Mouse (Mus musculus) cerebellum, postnatal 4 days (tissue): ENCODE measurements around the gene Tex13c2.

Source experiments
- DNase-seq, 2 experiments: peaks; one replicate each; pipeline ENCODE4 v3.0.0; 2022; ENCODE audit warnings: low spot score in 2 of 2, mixed read lengths in 1 of 2

Gene Tex13c2

DNA sequence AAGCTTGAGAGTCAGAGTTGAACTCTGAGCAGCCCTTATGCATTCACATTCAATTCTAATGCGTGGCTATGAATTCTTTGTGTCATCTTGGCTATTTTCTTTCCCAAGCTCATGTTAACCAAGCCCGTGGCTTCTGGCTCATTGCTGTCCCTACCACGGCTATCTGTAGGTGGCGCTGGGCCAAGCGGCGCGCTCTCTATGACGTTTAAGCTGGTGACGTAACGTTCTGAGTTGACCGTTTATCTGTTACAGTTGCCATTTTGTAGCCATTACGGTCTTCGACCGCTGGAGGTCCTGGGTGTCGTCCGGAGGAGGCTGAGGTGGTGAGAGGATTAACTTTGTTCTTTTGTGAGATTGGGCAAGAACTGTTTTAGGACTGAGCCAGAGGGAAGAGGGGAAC is at the start of gene Tex13c2:
Gene Tex13c2, plus strand, starts transcription at position 246 of the 400 bp plus-strand sequence.
- no peak for DNase-seq

- no peak for DNase-seq
Observed at GRCm38 (mm10) chrX:42450305-42450704, 39.2 kb upstream of the Tex13c2 start.

DNA sequence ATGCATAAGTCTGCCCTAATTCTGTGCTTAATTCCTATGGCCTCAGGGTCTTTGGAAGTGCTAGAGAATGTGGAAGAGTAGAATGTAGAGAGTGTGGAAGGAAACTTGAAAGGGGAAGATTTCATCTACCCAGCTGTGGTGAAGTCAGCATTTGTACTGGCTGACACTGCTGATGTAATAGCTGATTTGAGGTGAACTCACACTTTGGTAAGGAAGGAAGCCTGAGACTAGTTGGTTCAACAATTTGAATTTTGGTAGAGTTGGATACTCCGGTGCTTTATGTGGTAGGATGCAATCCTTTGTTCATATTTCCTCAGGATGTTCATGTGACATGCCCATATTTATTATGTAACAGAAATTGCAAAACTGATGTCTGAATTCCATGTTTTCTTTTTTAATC is 36.5 kb upstream of the Tex13c2 start:
- no peak for DNase-seq

DNA sequence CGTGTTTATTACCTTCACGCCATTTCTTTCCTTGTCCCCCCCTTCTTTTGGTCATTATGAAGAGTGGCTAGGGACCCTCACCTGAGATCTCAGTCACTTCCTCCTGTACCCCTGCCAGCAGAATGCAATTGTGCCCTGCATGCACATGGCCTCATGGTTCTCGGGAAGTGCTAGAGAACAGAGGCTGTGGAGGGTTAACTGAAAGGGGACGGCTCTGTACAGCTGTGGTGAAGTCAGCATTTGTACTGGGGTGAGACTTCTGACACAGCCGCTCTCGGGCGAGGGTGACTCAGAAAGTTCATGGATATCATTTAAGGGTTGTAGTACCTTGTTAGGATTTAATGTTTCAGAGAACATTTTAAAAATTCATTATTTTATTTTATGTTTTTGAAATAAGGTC is 35.0 kb upstream of the Tex13c2 start:
- no peak for DNase-seq

- peak in 1 of 2 experiments; percentile 2 for DNase-seq
Observed at GRCm38 (mm10) chrX:42490336-42490735, 845 bp downstream of the Tex13c2 start.

- DNase-seq, result no peak
Observed at GRCm38 (mm10) chrX:42500538-42500937, 11.0 kb downstream of the Tex13c2 start.

DNA sequence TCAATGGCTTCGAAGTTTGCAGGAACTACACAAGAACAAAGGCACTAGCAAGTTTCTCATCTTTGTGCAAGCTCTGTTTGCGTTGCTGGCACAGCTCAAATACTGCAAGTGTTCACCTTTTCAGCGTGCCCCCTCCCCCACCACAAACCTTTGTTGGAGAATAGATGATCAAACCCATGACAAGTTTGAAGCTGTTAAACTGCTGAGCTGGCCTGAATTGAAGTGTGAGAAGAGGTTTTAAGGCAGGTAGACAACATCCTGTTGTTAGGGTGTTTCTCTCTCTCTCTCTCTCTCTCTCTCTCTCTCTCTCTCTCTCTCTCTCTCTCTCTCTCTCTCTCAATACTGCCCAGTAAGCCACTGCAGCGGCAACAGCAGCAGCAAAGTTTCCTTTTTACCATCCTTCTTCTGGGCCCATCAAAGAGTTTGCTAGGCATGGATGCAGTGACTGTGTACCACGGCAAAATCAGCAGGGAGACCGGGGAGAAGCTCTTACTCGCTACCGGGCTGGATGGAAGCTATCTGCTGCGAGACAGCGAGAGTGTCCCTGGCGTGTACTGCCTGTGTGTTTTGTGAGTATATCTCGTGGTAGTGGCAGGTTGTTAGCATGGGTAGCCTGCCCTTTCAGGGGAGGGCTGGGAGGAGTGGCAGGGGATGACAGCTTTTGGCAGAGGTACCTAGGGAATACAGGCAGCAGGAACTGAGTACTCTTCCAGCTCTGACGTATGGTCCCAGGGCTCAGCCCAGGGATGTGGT is 13.0 kb downstream of the Tex13c2 start, which contains the start of gene Sh2d1a:
Gene Sh2d1a, plus strand, starts transcription at position 163 of the 753 bp plus-strand sequence.
- DNase-seq, result no peak

- no peak for DNase-seq
Observed at GRCm38 (mm10) chrX:42511105-42511504, 21.6 kb downstream of the Tex13c2 start.

DNA sequence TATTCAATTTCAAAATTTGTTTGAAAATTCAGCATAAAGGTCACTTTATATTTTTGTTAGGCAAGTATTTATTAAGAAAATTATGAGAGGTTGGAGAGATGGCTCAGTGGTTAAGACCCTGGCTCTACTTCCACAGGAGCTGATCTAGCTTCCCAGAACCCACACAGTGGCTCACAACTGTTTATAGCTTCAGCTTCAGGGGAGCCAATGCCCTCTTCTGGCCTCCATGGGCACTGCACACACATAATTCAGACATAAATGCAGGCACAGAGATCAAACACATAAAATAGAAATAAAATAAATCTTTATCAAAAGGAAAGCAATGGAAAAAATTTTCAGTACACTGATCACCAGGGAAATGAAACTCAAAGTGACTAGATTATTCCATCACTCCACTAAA is 23.1 kb downstream of the Tex13c2 start:
- no peak for DNase-seq

DNA sequence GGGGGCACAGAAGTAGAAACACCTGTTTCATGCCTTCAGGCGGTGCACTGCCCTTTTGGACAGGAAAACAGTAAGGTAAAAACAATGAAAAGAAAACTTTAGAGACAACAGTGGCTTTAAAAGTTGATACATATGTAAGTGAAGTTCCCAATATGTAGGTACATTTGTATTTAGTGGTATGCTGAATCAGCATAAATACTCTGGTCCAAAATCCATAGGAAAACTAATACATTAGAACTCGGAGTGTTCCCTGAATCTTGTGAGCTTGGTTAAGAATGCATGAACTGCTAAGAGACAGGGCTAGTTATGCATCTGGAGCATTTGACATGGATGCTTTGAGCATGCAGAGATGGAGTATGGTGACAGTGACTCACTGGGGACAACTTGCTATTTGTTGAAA is 33.4 kb downstream of the Tex13c2 start:
- DNase-seq, result no peak

- DNase-seq, result no peak
Observed at GRCm38 (mm10) chrX:42530703-42531102, 41.2 kb downstream of the Tex13c2 start.

DNA sequence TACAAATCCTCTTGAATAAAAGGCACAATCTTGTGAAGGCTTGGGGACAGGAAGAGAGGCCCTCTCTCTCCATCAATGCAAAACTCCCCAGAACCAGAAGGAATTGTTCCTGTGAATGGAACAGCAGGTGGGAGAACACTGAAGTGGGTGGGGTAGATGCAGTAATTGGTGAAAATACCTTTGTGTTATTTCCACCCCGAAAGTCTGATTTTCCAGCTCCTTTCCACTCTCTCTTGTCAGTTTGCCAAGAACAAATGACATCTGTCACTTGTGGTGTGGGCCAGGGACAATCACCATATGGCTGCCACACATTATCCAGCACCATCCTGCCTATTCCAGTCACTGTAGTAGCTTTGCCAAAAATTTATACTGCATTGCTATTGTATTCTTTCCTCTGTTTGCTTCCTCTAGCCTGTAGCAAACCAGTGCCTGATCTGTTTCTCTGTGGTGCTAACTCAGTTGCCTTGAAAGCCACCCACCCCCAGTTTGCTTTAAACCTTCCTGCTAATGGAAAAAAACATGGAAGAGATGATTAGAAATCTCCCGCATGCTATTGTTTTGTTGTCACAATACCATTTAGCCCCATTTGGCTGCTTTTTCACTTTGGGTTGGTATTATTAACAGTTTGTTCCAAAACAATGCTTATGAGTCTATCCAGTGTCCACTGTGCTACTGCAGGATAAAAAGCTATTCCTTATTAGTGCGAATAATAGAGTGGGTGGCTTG is 50.7 kb downstream of the Tex13c2 start:
- peak in 1 of 2 experiments; percentile 9 for DNase-seq

GRCm38 (mm10) chrX:42540756-42541053 is 51.2 kb downstream of the Tex13c2 start:
- peak; percentile 28 to 72 for DNase-seq
